Mouse (Mus musculus) neural tube, postnatal 0 days (tissue): ENCODE measurements around the gene Shisa6. TPM values are rescaled to one million over a fixed set of nuclear protein-coding genes. Genes with fewer than 3 reads are reported as not detected.

Experiments used
- polyA plus RNA-seq: library from polyadenylated mRNA; unstranded; fragments of >200 nt; fragmentation: Nextera tagmentation; extraction: Ambion mirVana; gene quantifications from 2 replicates; pipeline ENCODE4 v1.2.1, GENCODE M21; 2015

Gene Shisa6
- 12.4 and 13.9 TPM in 2 replicates for polyA plus RNA-seq

DNA sequence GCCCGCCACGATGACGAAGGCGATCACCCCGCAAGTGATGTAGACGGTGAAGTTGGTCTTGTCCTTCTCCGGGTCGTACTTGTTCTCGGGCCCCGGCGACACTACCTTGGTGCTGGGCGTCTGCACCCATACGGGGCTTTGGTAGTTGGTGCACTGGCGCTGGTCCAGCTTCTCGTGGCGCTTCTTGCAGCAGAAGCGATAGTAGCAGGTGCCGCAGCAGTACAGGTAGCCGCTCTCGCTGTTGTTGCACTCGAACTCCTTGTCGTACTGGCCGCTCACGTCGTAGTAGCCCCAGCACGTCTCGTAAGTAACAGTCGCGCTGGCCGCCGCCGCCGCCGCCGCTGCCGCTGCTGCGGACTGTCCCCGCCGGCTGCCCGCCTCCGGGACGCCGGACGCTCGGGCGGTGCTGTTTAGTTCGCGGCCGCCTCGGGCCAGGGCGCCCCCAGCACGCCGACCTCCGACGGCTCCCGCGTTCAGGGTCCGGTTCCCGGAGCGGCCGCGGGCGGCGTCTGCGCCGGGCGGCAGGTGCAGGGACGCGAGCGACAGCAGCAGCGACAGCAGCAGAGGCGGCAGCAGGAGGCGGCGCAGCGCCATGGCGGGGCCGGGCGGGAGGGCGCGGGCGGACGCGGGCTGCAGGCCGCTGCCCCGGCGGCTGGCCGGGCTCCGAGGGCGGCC is at the start of gene Shisa6:
TSS of gene Shisa6 (minus strand) at position 594 of the 675 bp plus-strand sequence.

GRCm38 (mm10) chr11:66167801-66168651 is 357.7 kb downstream of the Shisa6 start, which contains the start of gene Dnah9:
Gene Dnah9, minus strand, starts transcription at chr11:66168551.

